Mouse (Mus musculus) cerebellum, postnatal 36 days (tissue): ENCODE measurements around the gene Irak4.

Experiments
- DNase-seq, 2 experiments: peaks; one replicate each; pipeline ENCODE4 v3.0.0; 2021 to 2022; ENCODE audit warnings: mixed read lengths in 2 of 2

Gene Irak4

GRCm38 (mm10) chr15:94565854-94566253 is 22.4 kb downstream of the Irak4 start:
- DNase-seq = no peak

GRCm38 (mm10) chr15:94568496-94569182 is 25.2 kb downstream of the Irak4 start:
- DNase-seq = no peak

- DNase-seq = peak in 1 of 2 experiments; percentile 9
Measured at GRCm38 (mm10) chr15:94571501-94571900, 28.1 kb downstream of the Irak4 start.

- no peak for DNase-seq
Measured at GRCm38 (mm10) chr15:94572746-94573145, 29.3 kb downstream of the Irak4 start.

- no peak for DNase-seq
Measured at GRCm38 (mm10) chr15:94574566-94575268, 31.3 kb downstream of the Irak4 start.

- DNase-seq = no peak
Measured at GRCm38 (mm10) chr15:94582000-94582593, 38.7 kb downstream of the Irak4 start.

- DNase-seq = no peak
Measured at GRCm38 (mm10) chr15:94583153-94583552, 39.7 kb downstream of the Irak4 start.

GRCm38 (mm10) chr15:94584738-94585137 is 41.3 kb downstream of the Irak4 start:
- no peak for DNase-seq

GRCm38 (mm10) chr15:94587826-94588715 is 44.6 kb downstream of the Irak4 start:
- DNase-seq = no peak

GRCm38 (mm10) chr15:94589219-94590075 is 46.0 kb downstream of the Irak4 start, which contains the start of gene Twf1:
TSS of gene Twf1 (minus strand) at chr15:94589889.
- DNase-seq = peak; percentile 98 to 99

GRCm38 (mm10) chr15:94590083-94590482 is 46.6 kb downstream of the Irak4 start:
- no peak for DNase-seq

GRCm38 (mm10) chr15:94591356-94591755 is 47.9 kb downstream of the Irak4 start:
- DNase-seq = no peak

- DNase-seq = no peak
Measured at GRCm38 (mm10) chr15:94593586-94593985, 50.1 kb downstream of the Irak4 start.

- DNase-seq = no peak
Measured at GRCm38 (mm10) chr15:94600145-94600707, 56.8 kb downstream of the Irak4 start.

- DNase-seq = peak; percentile 51 to 55
Measured at GRCm38 (mm10) chr15:94601339-94601738, 57.9 kb downstream of the Irak4 start.

GRCm38 (mm10) chr15:94602441-94602840 is 59.0 kb downstream of the Irak4 start:
- no peak for DNase-seq

- DNase-seq = no peak
Measured at GRCm38 (mm10) chr15:94607768-94608167, 64.3 kb downstream of the Irak4 start.

- no peak for DNase-seq
Measured at GRCm38 (mm10) chr15:94616036-94616435, 72.6 kb downstream of the Irak4 start.

GRCm38 (mm10) chr15:94620909-94621308 is 77.5 kb downstream of the Irak4 start:
- DNase-seq = no peak

- no peak for DNase-seq
Measured at GRCm38 (mm10) chr15:94628463-94628829, 85.0 kb downstream of the Irak4 start.

GRCm38 (mm10) chr15:94628830-94629601 is 85.6 kb downstream of the Irak4 start, which contains the start of gene Tmem117:
TSS of gene Tmem117 (plus strand) at chr15:94629232.
- DNase-seq = peak; percentile 66
